In the genomic region with DNA sequence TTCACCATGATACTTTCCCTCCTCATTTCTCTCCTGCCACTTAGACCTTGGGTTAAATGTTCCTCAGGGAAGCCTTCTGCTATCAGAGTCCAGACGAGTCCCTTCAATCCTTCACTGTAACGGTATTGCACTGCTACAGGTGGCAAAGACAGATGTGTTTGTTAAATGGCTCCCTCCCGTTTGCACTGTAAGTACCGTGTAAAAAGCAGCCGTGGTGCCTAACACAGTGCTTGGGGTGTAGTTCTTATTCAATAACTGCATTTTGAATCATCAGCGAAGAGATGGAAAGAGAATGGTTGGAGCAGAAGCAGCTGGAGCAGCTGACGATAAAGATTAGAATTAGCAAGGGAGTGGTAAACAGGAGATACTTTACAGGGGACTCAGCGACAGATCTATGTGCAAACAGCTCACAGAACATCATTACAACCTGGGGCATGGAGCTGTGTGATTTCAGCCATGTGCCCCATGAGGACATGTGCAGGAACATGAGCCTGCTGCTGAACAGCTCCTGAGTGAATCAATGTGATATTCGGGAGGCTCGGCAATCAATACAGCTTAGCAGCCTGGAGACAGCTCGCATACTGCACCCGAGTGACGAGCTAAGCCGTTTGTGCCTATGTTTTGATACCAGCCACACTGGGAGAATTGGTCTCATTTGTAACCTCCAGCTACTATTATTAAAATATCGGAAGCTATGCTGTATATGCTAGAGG, we compare ENCODE assay signal across 22 mouse cellular contexts.
DNase-seq lines count a peak whose midpoint lies in the region; ATAC-seq lines count a peak whose summit lies in the region.
"Had no signal": no experiment of that assay in that cellular context is flagged by ENCODE, and none has a peak within 500 bp of the region (broad histone marks: within the 10 kb centered on the region; RNA-seq: fewer than 3 reads in every experiment).

No protein-coding gene starts in this region.

- DNase-seq in hindbrain, embryonic 11.5 days (ENCODE audit: low spot score), result no peak
- peak; percentile 13 for DNase-seq in layer of hippocampus, adult 11-12 months (ENCODE audit: low spot score)
- no peak for DNase-seq in layer of hippocampus, adult 8-10 months (ENCODE audit: low spot score in 2 of 2)
- DNase-seq in retina, embryonic 14.5 days (ENCODE audit: low spot score), result peak; percentile 33
- no peak for DNase-seq in retina, postnatal 1 day
- DNase-seq: adrenal gland, adult 8-10 months; adrenal gland, postnatal 36 days; B cell, adult 2 months; cerebellum, adult 11 months; cerebellum, adult 8-10 months; cerebellum, postnatal 14 days; gastrocnemius, postnatal 36 days; heart, adult 11 months; heart, postnatal 36 days had no signal

- peaks cover 3% of the 10 kb centered on the region; the same call in 1 of the 2 replicates for H3K4me1 ChIP-seq in hindbrain, embryonic 13.5 days (replicated peaks)
- H3K4me1 ChIP-seq in hindbrain, embryonic 11.5 days (replicated peaks; ENCODE audit: control insufficient read depth, insufficient read depth, low read length), result no peaks in the 10 kb centered on the region
- H3K4me1 ChIP-seq in midbrain, embryonic 12.5 days, result no peaks in the 10 kb centered on the region
- no peaks in the 10 kb centered on the region for H3K4me1 ChIP-seq in midbrain, embryonic 13.5 days (replicated peaks)
- H3K4me1 ChIP-seq: embryonic facial prominence, embryonic 12.5 days; forebrain, embryonic 15.5 days; heart, embryonic 13.5 days had no signal

- H3K9ac ChIP-seq in hindbrain, embryonic 13.5 days, result no peak overlapping the region
- no peak overlapping the region for H3K9ac ChIP-seq in hindbrain, embryonic 11.5 days (ENCODE audit: low read depth, low read length)
- no peak overlapping the region for H3K9ac ChIP-seq in midbrain, embryonic 12.5 days (replicated peaks)
- no peak overlapping the region for H3K9ac ChIP-seq in midbrain, embryonic 13.5 days (replicated peaks)
- H3K9ac ChIP-seq: embryonic facial prominence, embryonic 12.5 days; forebrain, embryonic 15.5 days; heart, embryonic 13.5 days had no signal

- ATAC-seq in hindbrain, embryonic 13.5 days (ENCODE audit: low FRiP score), result peak; percentile 63; the same call in 1 of the 2 replicates
- no peak for ATAC-seq in hindbrain, embryonic 11.5 days (ENCODE audit: low FRiP score)
- peak; percentile 52; the same call in 1 of the 2 replicates for ATAC-seq in midbrain, embryonic 12.5 days (ENCODE audit: low FRiP score, low read depth)
- no peak; the same call in 1 of the 2 replicates for ATAC-seq in midbrain, embryonic 13.5 days
- ATAC-seq: CD4-positive, CD25-positive, alpha-beta regulatory T cell, adult 4 months; forebrain, embryonic 15.5 days had no signal

- H3K4me3 ChIP-seq in hindbrain, embryonic 13.5 days, result no peak overlapping the region
- no peak overlapping the region for H3K4me3 ChIP-seq in hindbrain, embryonic 11.5 days (ENCODE audit: low read depth, low read length)
- H3K4me3 ChIP-seq in midbrain, embryonic 12.5 days, result no peak overlapping the region
- H3K4me3 ChIP-seq in midbrain, embryonic 13.5 days (replicated peaks), result no peak overlapping the region
- H3K4me3 ChIP-seq: embryonic facial prominence, embryonic 12.5 days; forebrain, embryonic 15.5 days; heart, embryonic 13.5 days had no signal

- no peak overlapping the region for H3K27ac ChIP-seq in hindbrain, embryonic 13.5 days
- H3K27ac ChIP-seq in hindbrain, embryonic 11.5 days (ENCODE audit: low read depth, low read length), result no peak overlapping the region
- no peak overlapping the region for H3K27ac ChIP-seq in midbrain, embryonic 12.5 days (replicated peaks)
- H3K27ac ChIP-seq in midbrain, embryonic 13.5 days, result no peak overlapping the region
- H3K27ac ChIP-seq: embryonic facial prominence, embryonic 12.5 days; forebrain, embryonic 15.5 days; heart, embryonic 13.5 days had no signal

- H3K9me3 ChIP-seq in hindbrain, embryonic 13.5 days, result no peaks in the 10 kb centered on the region
- no peaks in the 10 kb centered on the region for H3K9me3 ChIP-seq in hindbrain, embryonic 11.5 days (ENCODE audit: control insufficient read depth, low read length)
- H3K9me3 ChIP-seq in midbrain, embryonic 12.5 days, result no peaks in the 10 kb centered on the region
- no peaks in the 10 kb centered on the region for H3K9me3 ChIP-seq in midbrain, embryonic 13.5 days
- H3K9me3 ChIP-seq: embryonic facial prominence, embryonic 12.5 days; forebrain, embryonic 15.5 days; heart, embryonic 13.5 days had no signal

- no peak overlapping the region for H3K4me2 ChIP-seq in hindbrain, embryonic 13.5 days
- no peak overlapping the region for H3K4me2 ChIP-seq in hindbrain, embryonic 11.5 days (replicated peaks; ENCODE audit: low read depth, low read length)
- no peak overlapping the region for H3K4me2 ChIP-seq in midbrain, embryonic 12.5 days (replicated peaks)
- no peak overlapping the region for H3K4me2 ChIP-seq in midbrain, embryonic 13.5 days (replicated peaks)
- H3K4me2 ChIP-seq: embryonic facial prominence, embryonic 12.5 days; forebrain, embryonic 15.5 days; heart, embryonic 13.5 days had no signal

- 76% methylated on average over 15 of the region's 15 CpGs for WGBS in hindbrain, embryonic 13.5 days
- 82% methylated on average over 15 of the region's 15 CpGs for WGBS in hindbrain, embryonic 11.5 days
- 77% methylated on average over 15 of the region's 15 CpGs for WGBS in midbrain, embryonic 12.5 days
- WGBS in midbrain, embryonic 13.5 days, result 81% methylated on average over 15 of the region's 15 CpGs

- no peaks in the 10 kb centered on the region for H3K27me3 ChIP-seq in hindbrain, embryonic 13.5 days
- H3K27me3 ChIP-seq in hindbrain, embryonic 11.5 days (ENCODE audit: control insufficient read depth, insufficient read depth, low read length), result no peaks in the 10 kb centered on the region
- H3K27me3 ChIP-seq in midbrain, embryonic 12.5 days, result no peaks in the 10 kb centered on the region
- no peaks in the 10 kb centered on the region for H3K27me3 ChIP-seq in midbrain, embryonic 13.5 days
- H3K27me3 ChIP-seq: embryonic facial prominence, embryonic 12.5 days; forebrain, embryonic 15.5 days; heart, embryonic 13.5 days had no signal

- no peaks in the 10 kb centered on the region for H3K36me3 ChIP-seq in hindbrain, embryonic 13.5 days
- no peaks in the 10 kb centered on the region for H3K36me3 ChIP-seq in hindbrain, embryonic 11.5 days (ENCODE audit: control insufficient read depth, insufficient read depth, low read length)
- no peaks in the 10 kb centered on the region for H3K36me3 ChIP-seq in midbrain, embryonic 12.5 days
- no peaks in the 10 kb centered on the region for H3K36me3 ChIP-seq in midbrain, embryonic 13.5 days
- H3K36me3 ChIP-seq: embryonic facial prominence, embryonic 12.5 days; forebrain, embryonic 15.5 days; G1E; heart, embryonic 13.5 days had no signal

Comparison
In these comparisons a context has a peak if more than half of its experiments do, and no peak if none do; other contexts are left out.
1. ATAC-seq: peak in hindbrain, embryonic 13.5 days (single experiment) and midbrain, embryonic 12.5 days (single experiment); none in hindbrain, embryonic 11.5 days (single experiment) and midbrain, embryonic 13.5 days (single experiment).
2. DNase-seq: peak in layer of hippocampus, adult 11-12 months (single experiment) and retina, embryonic 14.5 days (single experiment); none in hindbrain, embryonic 11.5 days (single experiment), layer of hippocampus, adult 8-10 months (0 of 2) and retina, postnatal 1 day (single experiment).